Mouse (Mus musculus) left cerebral cortex, postnatal 14 days (tissue): ENCODE measurements around the gene Gm13696. TPM values are rescaled to one million over a fixed set of nuclear protein-coding genes. Genes with fewer than 3 reads are reported as not detected.
A peak's percentile ranks its signal among the peaks of the same experiment; 100 is the strongest.
"Not testable (repeated sequence)": the region's sequence is repeated elsewhere in the genome, so short reads cannot be mapped to it uniquely, and the experiment has no call there.

Experiments used
- DNase-seq, 2 experiments: peaks; one replicate each; pipeline ENCODE4 v3.0.0; 2021 to 2022; ENCODE audit warnings: low spot score in 2 of 2, mixed read lengths in 1 of 2
- intact Hi-C: fragments of 180-260 bp; cut with DNase I; formaldehyde crosslinking; loops from one replicate; pipeline ENCODE4 v1.15.1; 2025
- long read RNA-seq, 2 experiments: library from polyadenylated mRNA; stranded (forward); transcript quantifications; one replicate each; pipeline ENCODE4 v2.0.0; 2021
- total RNA-seq, 2 experiments: library from RNA; stranded (reverse); gene quantifications; 2 replicates each; pipeline ENCODE4 v1.2.3; 2021

Gm13696 gene
- 1 to 10 TPM; 1.2 to 1.3 TPM for total RNA-seq
- long read RNA-seq, experiment 1: 0 reads
- long read RNA-seq, experiment 2: 0 reads

- intact Hi-C loops: not testable (repeated sequence)
Observed at GRCm38 (mm10) chr2:83972823-83973222, at the start of gene Gm13696. Gm13696 (plus strand) TSS chr2:83973123.

GRCm38 (mm10) chr2:83929478-83930088, 43.3 kb upstream of the Gm13696 start:
- no peak for DNase-seq
- intact Hi-C loops: no loop called here

More at GRCm38 (mm10) chr2:83972823-83973222, at the start of gene Gm13696:
- DNase-seq: not testable (repeated sequence)

GRCm38 (mm10) chr2:83940931-83941361, 32.0 kb upstream of the Gm13696 start, which contains the start of gene Zswim2:
Zswim2 (minus strand) TSS chr2:83941228.
- DNase-seq: peak; percentile 92 to 94
- intact Hi-C loops: no loop called here

GRCm38 (mm10) chr2:83941378-83941777, 31.5 kb upstream of the Gm13696 start:
- intact Hi-C loops: no loop called here
- peak in 1 of 2 experiments; percentile 30 for DNase-seq

GRCm38 (mm10) chr2:83941792-83942191, 31.1 kb upstream of the Gm13696 start:
- intact Hi-C loops: no loop called here
- DNase-seq: no peak

GRCm38 (mm10) chr2:83955393-83955792, 17.5 kb upstream of the Gm13696 start, which contains the start of gene Gm13698:
Gm13698 (plus strand) TSS chr2:83955693.
- DNase-seq, intact Hi-C loops: not testable (repeated sequence)

- DNase-seq, intact Hi-C loops: not testable (repeated sequence)
Observed at GRCm38 (mm10) chr2:83961203-83961602, 11.7 kb upstream of the Gm13696 start, which contains the start of gene Gm13693. Gm13693 (plus strand) TSS chr2:83961503.

GRCm38 (mm10) chr2:83967013-83967412, 5.9 kb upstream of the Gm13696 start, which contains the start of gene Gm13695:
Gm13695 (plus strand) TSS chr2:83967313.
- intact Hi-C loops, DNase-seq: not testable (repeated sequence)

GRCm38 (mm10) chr2:83978633-83979032, 5.7 kb downstream of the Gm13696 start, which contains the start of gene Gm13694:
Gm13694 (plus strand) TSS chr2:83978933.
- intact Hi-C loops, DNase-seq: not testable (repeated sequence)

- intact Hi-C loops, DNase-seq: not testable (repeated sequence)
Observed at GRCm38 (mm10) chr2:83984443-83984842, 11.5 kb downstream of the Gm13696 start, which contains the start of gene Gm13697. Gm13697 (plus strand) TSS chr2:83984743.

GRCm38 (mm10) chr2:83990253-83990652, 17.3 kb downstream of the Gm13696 start, which contains the start of gene Gm13691:
Gm13691 (plus strand) TSS chr2:83990553.
- intact Hi-C loops, DNase-seq: not testable (repeated sequence)

GRCm38 (mm10) chr2:83993639-83994255, 20.8 kb downstream of the Gm13696 start:
- intact Hi-C loops, DNase-seq: not testable (repeated sequence)

GRCm38 (mm10) chr2:83994526-83994925, 21.6 kb downstream of the Gm13696 start:
- DNase-seq, intact Hi-C loops: not testable (repeated sequence)

- intact Hi-C loops: no loop called here
- DNase-seq: no peak
Observed at GRCm38 (mm10) chr2:84008913-84009312, 36.0 kb downstream of the Gm13696 start.

GRCm38 (mm10) chr2:84009818-84010217, 36.9 kb downstream of the Gm13696 start:
- intact Hi-C loops: no loop called here
- no peak for DNase-seq

- no peak for DNase-seq
- intact Hi-C loops: no loop called here
Observed at GRCm38 (mm10) chr2:84014572-84014971, 41.6 kb downstream of the Gm13696 start.

GRCm38 (mm10) chr2:84016291-84016690, 43.4 kb downstream of the Gm13696 start:
- intact Hi-C loops: not testable (repeated sequence)

GRCm38 (mm10) chr2:84018330-84018729, 45.4 kb downstream of the Gm13696 start:
- intact Hi-C loops: no loop called here
- no peak for DNase-seq

More at GRCm38 (mm10) chr2:84016291-84016690, 43.4 kb downstream of the Gm13696 start:
- not testable (repeated sequence) for DNase-seq

- intact Hi-C loops: no loop called here
- no peak for DNase-seq
Observed at GRCm38 (mm10) chr2:84019519-84020305, 46.8 kb downstream of the Gm13696 start.
